ENCODE assay signal across 35 mouse cellular contexts in the genomic region with DNA sequence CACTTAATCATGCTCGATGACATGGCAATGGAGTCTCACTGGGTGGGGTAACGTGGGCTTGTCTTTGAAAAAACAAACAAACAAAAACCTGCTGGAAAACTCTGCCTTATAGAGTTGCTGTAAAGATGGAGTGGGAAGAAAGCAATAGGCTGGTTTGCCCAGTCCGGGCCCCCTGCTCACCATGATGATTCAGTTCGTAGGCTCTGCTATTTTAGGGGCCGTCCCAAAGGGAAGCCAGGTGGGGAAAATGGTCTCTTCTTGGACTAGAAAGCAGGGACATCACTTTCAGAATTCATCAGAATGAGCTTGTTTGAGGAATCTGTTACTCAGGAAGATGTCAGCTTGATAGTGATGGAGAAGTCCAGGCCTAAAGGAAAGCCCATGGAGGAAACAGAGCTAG. TPM values are rescaled to one million over a fixed set of nuclear protein-coding genes. Genes with fewer than 3 reads are reported as not detected.
"Had no signal": no experiment of that assay in that cellular context is flagged by ENCODE, and none has a peak within 500 bp of the region (broad histone marks: within the 10 kb centered on the region; RNA-seq: fewer than 3 reads in every experiment).

No protein-coding gene starts in this region.

- H3K4me1 ChIP-seq: hindbrain, embryonic 12.5 days; hindbrain, embryonic 15.5 days; intestine, embryonic 15.5 days had no signal

- ATAC-seq: hindbrain, embryonic 16.5 days; hindbrain, postnatal 0 days; inflammation-experienced regulatory T-cells, adult 6 months; intestine, embryonic 15.5 days; intestine, embryonic 16.5 days had no signal

- H3K4me3 ChIP-seq: heart, adult 2 months; heart, embryonic 10.5 days; heart, embryonic 12.5 days; heart, embryonic 13.5 days; heart, embryonic 15.5 days; hindbrain, embryonic 10.5 days; hindbrain, embryonic 12.5 days; hindbrain, embryonic 13.5 days; hindbrain, embryonic 15.5 days; intestine, embryonic 15.5 days; kidney, embryonic 15.5 days; layer of hippocampus, adult 2 months; left cerebral cortex, adult 2 months had no signal

- H3K27me3 ChIP-seq: heart, embryonic 12.5 days; heart, embryonic 13.5 days; heart, embryonic 15.5 days; hindbrain, embryonic 12.5 days; hindbrain, embryonic 13.5 days; hindbrain, embryonic 15.5 days; intestine, embryonic 15.5 days; kidney, embryonic 15.5 days had no signal

- H3K36me3 ChIP-seq: heart, embryonic 10.5 days; heart, embryonic 12.5 days; heart, embryonic 13.5 days; heart, embryonic 15.5 days; hindbrain, embryonic 10.5 days; hindbrain, embryonic 12.5 days; hindbrain, embryonic 13.5 days; hindbrain, embryonic 15.5 days; intestine, embryonic 15.5 days; kidney, embryonic 15.5 days had no signal

- H3K9ac ChIP-seq: heart, embryonic 12.5 days; heart, embryonic 13.5 days; heart, embryonic 15.5 days; hindbrain, embryonic 12.5 days; hindbrain, embryonic 13.5 days; hindbrain, embryonic 14.5 days; hindbrain, embryonic 15.5 days; intestine, embryonic 15.5 days; kidney, embryonic 15.5 days had no signal

- DNase-seq: heart, adult 2 months; heart, postnatal 10 days; heart, postnatal 14 days; heart, postnatal 4 days; kidney, adult 11 months; kidney, adult 18-20 months; kidney, adult 2 months; kidney, adult 8-10 months; kidney, adult 9 months; kidney, postnatal 14 days; kidney, postnatal 25 days; kidney, postnatal 36 days; kidney, postnatal 4 days; layer of hippocampus, adult 9-11 months; layer of hippocampus, postnatal 36 days had no signal

- H3K27ac ChIP-seq: heart, adult 2 months; heart, embryonic 13.5 days; heart, embryonic 15.5 days; hindbrain, embryonic 10.5 days; hindbrain, embryonic 12.5 days; hindbrain, embryonic 13.5 days; hindbrain, embryonic 14.5 days; hindbrain, embryonic 15.5 days; hindbrain, postnatal 0 days; intestine, embryonic 15.5 days; kidney, embryonic 15.5 days; kidney, postnatal 0 days; layer of hippocampus, adult 2 months; left cerebral cortex, adult 2 months had no signal

- H3K9me3 ChIP-seq: heart, embryonic 10.5 days; heart, embryonic 12.5 days; heart, embryonic 13.5 days; heart, embryonic 15.5 days; hindbrain, embryonic 10.5 days; hindbrain, embryonic 12.5 days; hindbrain, embryonic 13.5 days; hindbrain, embryonic 15.5 days; intestine, embryonic 15.5 days; kidney, embryonic 15.5 days had no signal

- H3K4me2 ChIP-seq: heart, embryonic 11.5 days; heart, embryonic 12.5 days; heart, embryonic 13.5 days; heart, embryonic 15.5 days; hindbrain, embryonic 12.5 days; hindbrain, embryonic 13.5 days; hindbrain, embryonic 14.5 days; hindbrain, embryonic 15.5 days; intestine, embryonic 15.5 days; kidney, embryonic 15.5 days had no signal

RNA-seq across cellular contexts. Expression of gene Gpr1, which starts 12.9 kb away (rescaled TPM):
- total RNA-seq: heart, postnatal 4 days; hematopoietic stem cell, adult 5-6 weeks had no signal
- polyA plus RNA-seq: heart, embryonic 11.5 days; inflammation-experienced regulatory T-cells, adult 6 months; intestine, embryonic 16.5 days had no signal
